Mouse (Mus musculus): ENCODE results near the gene Tcf7.

GRCm38 (mm10) chr11:52225986-52226599 is 56.7 kb downstream of the Tcf7 start:
- no peak for TF ChIP-seq POLR2A (IDR thresholded peaks at IDR 0.05; ENCODE audit: control insufficient read depth, extremely low read depth, insufficient read depth, low read length, poor library complexity)
- no peak for TF ChIP-seq CTCF (IDR thresholded peaks at IDR 0.05; ENCODE audit: borderline replicate concordance, control insufficient read depth, extremely low read depth, insufficient read depth, low read length, poor library complexity)

Data from thymus, adult 2 months (tissue).